Mouse (Mus musculus) spleen, embryonic (tissue): Measurements from ENCODE around the gene Fcgrt.

Experiments
- CTCF ChIA-PET: fragments of 350-600 bp; sonication (Branson Sonifier 250); formaldehyde crosslinking; loops from one replicate; lab custom pipeline; 2022; lab: Charles Lee

Fcgrt gene

DNA sequence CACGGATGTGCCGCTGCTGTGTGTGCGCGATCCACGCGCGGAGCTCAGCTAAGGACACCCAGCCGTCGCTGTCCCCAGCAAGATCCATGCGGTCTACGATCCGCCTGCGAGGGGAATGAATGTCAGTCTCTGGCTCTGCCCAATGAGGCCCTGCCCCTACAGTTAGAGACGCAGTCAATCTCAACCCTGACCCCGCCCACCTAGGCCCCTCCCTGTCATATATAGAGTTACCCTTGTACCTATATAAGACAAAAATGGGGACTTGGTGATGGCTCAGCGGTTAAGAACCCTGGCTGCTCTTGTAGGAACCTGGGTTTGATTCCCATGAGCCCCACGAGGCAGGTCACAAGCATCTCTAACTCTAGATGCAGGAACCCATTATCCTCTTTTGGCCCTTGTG, 15.1 kb downstream of the Fcgrt start:
- CTCF ChIA-PET, result no interaction called here

DNA sequence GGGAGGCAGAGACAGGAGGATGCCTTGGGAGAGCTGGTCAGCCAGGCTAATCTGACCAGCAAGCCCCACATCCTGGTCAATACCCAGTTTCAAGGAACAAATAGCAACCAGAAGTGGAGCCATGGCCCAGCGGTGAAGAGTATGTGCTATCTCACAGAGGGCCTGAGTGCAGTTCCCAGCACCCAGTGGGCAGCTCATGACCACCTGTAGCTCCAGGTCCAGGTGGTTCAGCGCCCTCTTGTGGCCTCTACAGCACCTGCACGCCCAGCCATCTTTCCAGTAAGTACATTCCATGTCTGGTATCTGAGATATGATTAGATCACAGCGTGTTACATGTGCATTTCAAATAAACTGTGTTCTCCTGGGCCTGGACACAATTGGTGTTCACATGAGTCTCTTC, 17.6 kb downstream of the Fcgrt start:
- CTCF ChIA-PET, result interaction anchor here (0.6 to 1.4 kb wide), 2 partner anchors 46 to 146 kb away, joined by 4 to 7 read pairs; no protein-coding TSS in a partner anchor

DNA sequence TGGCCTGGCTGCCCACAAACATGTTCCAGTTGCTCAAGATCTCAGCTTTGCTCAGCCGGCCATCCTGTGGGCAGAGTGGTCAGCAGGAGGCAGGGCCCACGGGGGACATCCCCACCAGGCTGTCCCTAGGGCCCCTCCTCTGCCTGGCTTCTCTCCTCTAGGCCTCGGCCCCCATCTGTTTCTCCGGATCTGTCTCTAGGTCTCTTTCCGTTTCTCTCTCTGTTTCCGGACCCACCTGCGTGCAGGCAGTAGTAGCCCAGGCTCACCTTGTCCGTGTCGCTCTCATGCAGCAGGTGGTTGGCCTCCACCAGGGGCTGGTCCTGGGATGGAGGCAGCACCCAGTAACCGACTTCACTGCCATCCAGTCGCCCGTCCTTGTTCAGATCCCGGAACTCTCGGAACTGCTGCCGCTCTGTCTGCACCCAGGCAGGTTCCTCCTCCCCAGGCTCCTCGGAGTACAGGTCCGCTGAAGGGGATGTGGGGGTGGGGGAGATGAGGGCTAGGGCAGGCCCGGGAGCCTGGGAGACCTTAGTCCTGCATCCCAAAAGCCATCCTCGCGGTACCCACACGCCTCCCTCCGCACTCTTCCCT, 20.3 kb downstream of the Fcgrt start:
- CTCF ChIA-PET, result no interaction called here

DNA sequence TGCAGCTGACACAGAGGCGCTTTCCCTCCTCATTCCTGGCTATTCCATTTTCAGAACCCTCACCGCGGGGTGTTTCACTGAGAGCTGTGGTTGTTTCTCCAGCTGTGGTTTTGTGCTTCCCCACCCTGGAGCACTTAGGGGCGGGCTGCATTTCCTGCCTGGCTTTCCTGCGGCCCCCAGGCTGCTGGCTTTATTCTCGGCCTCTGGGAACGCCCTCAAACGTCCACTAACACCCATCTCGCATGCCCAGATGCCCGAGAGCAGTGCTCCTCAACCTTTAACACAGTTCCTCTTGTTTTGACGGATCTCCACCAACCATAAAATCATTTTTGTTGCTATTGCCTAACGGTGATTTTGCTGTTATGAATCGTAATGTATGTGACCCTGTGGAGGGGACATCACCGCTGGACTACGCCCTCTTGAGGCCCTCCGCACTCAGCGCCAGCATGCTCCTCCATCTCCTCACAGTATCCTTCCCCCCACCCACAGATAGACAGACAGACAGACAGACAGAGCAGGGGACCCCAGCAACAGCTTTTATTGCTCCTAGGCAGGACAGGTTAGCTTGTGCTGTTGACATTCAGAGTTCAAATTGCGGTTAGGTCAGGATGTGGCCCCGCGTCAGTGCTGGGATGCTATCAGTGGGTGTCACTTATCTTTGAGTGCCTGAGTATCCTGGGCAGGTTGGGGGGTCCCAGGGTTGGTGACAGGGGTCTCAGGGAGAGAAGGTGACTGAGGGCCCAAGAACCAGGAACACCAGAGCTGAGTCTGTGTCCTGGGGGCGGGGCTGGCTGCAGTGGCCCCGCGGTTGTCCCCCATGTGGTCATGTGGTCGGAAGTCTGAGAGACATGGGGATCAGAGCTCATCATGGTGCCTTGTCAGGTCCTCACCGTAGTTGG, 21.0 kb downstream of the Fcgrt start:
- CTCF ChIA-PET, result interaction anchor here (0.5 to 1.3 kb wide), 2 partner anchors 54 to 321 kb away, joined by 3 to 4 read pairs; partner anchors contain the start of genes Flt3l and Gm45713

DNA sequence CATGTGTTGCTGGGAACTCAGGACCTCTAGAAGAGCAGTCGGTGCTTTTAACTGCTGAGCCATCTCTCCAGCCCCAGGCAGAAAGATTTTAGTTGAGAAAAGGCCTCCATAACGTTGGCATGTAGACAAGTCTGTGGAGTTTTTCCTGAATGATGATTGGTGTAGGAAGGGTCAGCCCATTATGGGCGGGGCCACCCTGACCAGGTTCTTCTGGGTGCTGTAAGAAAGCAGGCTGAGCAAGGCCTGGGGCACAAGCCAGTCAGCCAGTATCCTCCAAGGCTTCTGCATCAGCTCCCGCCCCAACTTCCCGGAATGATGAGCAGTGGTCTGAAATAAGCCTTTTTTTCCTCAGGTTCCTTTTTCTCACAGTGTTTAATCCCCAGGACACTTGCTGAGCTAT, 22.6 kb downstream of the Fcgrt start:
- CTCF ChIA-PET, result interaction anchor here (1.1 to 1.3 kb wide), 2 partner anchors 49 to 55 kb away, joined by 3 to 4 read pairs; partner anchors contain the start of genes Flt3l and Gm45713

DNA sequence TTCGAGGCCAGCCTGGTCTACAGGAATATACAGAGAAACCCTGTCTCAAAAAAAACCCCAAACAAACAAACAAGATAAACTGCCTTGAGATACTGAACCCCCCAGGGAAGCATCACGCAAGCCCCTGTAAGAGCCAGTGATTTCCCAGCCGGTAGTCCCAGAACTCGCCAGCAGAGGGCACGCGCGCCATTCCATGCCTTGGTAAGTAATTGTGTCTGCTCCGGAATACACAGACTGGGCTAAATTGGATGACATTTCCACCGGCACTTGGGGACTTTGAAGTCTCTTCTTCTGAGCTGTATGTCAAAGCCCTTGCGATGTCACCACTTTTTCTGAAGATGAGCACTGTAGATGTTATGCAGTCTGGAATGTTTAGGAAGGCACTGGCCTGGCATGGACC, 23.8 kb downstream of the Fcgrt start:
- CTCF ChIA-PET, result interaction anchor here (1.1 kb wide), 1 partner anchor 54 kb away, joined by 3 read pairs; no protein-coding TSS in a partner anchor

DNA sequence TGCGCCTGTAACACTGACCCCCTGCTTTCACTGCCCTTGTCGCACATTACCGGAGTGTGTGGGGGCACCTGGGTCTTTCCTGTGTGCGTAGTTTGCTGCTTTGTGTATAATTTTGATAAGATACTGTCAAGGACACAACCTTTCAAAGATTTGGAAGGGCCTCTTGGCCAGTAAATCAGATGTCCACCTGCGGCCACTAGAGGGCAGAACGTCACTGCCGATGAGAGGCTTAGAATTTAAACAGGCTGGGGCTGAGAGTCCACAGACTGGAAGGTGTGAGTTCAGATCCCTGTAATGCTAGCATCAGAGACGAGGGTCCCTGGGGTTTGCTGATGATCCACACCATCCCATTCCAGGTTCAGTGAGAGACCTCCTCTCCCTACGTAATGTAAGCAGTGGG, 25.1 kb downstream of the Fcgrt start:
- CTCF ChIA-PET, result interaction anchor here (0.6 kb wide), 1 partner anchor 43 kb away, joined by 9 read pairs; no protein-coding TSS in a partner anchor

DNA sequence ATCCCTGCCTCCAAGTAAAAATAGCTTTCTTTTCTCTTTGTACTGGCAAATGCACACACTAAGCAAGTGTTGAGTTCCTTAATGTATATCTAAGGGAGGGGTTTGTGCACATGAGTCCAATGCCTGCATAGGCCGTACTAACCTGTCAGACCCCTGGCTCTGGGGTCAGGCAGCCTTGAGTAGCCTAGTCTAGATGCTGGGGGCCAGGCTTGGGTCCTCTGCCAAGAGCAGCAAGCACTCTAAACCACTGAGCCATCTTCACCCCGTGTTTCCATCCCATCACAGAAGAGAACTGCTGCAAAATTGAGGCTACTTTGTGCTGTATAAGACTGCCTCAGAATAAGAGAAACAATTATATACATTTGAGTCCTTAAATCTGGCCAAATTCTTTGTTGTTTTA, 25.8 kb downstream of the Fcgrt start:
- CTCF ChIA-PET, result interaction anchor here (0.7 to 0.8 kb wide), 2 partner anchors 59 to 318 kb away, joined by 3 to 19 read pairs; no protein-coding TSS in a partner anchor

DNA sequence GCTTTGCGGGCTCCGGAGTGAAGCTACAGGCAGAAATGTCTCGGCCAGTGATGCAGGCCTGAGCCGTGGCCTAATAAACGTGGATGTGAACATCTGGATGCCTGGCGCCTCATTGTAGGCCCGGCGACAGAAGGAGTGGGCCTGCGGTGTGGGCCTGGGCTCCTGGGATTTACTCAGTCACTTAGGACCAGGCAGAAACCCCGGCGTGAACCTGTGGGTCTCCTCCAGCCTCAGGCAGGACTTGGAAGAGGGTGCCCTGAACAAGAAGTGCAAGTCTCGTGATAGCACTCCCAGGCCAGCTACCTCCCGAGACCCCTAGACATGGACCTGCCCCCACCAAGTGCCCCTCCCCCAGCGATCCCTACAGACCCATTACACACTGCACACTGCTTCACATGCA, 26.3 kb downstream of the Fcgrt start:
- CTCF ChIA-PET, result interaction anchor here (0.7 to 0.8 kb wide), 2 partner anchors 59 to 318 kb away, joined by 3 to 19 read pairs; no protein-coding TSS in a partner anchor

DNA sequence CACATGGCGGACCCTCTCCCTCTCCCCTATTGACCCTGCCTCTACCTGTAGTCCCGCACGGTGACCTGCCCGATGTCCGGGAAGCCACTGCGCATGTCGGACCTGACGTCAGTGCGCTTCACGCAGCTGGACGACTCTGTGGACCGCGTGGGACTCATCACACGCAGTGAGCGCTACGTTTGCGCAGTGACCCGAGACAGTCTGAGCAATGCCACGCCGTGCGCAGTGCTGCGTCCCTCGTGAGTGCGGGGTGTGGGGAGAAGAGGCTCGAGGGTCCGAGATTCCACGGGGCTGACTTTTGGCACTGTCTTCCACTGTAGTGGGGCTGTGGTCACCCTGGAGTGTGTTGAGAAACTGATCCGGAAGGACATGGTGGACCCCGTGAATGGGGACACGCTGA, 27.1 kb downstream of the Fcgrt start:
- CTCF ChIA-PET, result no interaction called here

DNA sequence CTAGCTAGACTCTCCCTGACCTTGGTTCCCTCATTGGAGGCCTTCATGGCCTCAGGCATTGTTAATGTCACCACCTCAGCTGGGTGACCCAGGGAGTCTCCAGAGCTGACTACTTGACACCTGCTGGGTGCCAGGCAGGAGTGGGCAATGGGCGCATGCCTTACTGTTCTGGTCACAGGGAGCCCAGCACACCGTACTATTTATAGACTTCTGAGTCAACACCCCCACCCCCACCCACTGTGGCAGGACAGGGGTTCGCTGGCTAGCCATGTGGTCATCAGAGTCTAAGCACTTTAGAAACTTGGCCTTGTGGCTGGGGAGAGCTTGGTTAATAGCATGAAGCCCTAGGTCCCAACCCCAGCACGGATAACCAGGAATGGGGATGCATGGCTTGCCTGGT, 28.2 kb downstream of the Fcgrt start:
- CTCF ChIA-PET, result no interaction called here

DNA sequence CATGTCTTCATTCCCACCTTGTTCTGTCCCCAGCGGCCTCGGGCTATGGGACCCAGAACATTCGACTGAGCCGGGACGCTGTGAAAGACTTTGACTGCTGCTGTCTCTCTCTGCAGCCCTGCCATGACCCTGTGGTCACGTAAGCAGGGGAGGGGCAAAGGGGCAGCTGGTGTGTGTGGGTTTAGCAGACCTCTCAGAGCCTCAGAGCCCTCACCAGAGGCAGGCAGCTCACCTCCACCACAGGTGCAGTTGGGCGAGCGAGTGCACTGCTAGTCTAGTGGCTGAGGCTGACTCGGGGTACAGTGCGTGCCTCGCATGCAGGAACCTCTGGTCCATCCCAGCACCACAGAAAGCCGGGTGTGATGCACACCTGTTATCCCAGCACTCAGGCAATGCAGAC, 29.7 kb downstream of the Fcgrt start:
- CTCF ChIA-PET, result no interaction called here

DNA sequence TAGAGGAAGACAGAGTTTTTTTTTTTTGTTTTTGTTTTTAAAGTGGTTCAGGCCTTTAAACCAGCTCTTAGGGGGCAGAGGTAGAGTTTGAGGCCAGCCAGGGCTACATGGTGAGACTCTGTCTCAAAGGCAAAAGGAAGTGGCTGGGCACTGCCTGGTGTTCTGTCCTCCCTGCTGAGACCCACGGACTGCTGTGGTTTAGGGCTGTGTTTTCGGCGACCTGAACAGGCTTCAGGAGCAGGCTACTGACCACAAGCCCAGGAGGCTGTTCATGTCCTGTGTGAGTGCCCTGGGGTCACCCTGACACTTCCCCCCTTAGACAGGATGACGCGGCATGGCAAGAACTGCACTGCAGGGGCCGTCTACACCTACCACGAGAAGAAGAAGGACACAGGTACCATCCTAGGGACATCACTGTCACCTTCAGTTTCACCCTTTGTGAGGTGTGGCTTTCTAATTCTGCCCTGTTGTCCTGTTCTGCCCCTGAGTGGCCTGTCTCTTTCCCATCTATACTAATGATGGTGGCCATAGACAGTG, 30.4 kb downstream of the Fcgrt start:
- CTCF ChIA-PET, result interaction anchor here (0.6 kb wide), 1 partner anchor 99 kb away, joined by 4 read pairs; no protein-coding TSS in a partner anchor

DNA sequence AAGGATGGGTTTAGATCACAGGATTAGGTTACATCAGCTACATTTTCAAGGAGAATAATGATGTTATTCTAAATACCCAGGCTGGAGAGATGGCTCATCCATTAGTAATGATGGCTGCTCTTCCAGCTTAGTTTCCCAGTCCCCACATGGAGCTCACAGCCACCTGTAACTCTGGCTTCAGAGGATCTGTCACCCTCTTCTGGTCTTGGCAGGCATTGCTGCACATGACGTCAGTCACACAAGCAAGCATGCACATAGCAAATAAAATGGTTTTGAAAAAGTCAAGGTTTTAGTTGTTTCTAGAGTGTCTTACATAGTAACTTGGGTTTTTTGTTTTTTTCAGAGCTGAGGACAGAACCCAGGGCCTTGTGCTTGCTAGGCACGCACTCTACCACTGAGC, 31.4 kb downstream of the Fcgrt start:
- CTCF ChIA-PET, result no interaction called here

DNA sequence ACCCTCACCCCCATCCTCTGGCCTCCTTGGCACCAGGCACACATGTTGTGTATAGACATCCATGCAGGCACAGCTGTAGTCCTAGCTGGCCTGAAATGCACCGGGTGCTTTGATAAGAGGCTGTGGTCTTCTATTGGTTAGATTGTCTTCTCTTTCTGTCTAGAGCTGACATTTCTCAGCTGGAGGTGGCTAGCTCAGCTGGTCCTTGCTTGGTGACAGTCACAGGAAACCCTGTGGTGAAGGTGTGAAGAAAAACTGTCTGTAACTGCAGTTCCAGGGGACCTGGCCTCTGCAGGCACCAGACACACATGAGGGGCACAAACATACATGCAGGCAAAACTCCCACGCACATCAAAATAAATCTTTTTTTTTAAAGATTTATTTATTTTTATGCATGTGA, 34.0 kb downstream of the Fcgrt start:
- CTCF ChIA-PET, result no interaction called here

DNA sequence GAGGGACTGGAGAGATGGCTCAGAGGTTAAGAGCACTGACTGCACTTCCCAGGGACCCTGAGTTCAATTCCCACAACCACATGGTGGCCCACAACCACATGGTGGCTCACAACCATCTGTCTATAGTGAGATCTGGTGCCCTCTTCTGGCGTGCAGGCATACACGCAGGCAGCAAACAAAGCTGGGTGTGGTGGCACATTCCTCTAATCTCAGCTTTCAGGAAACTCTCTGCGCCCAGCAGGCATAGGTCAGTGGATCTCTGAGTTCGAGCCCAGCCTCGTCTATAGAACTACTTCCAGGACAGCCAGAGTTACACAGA, 35.7 kb downstream of the Fcgrt start:
- CTCF ChIA-PET, result interaction anchor here (0.7 kb wide), 1 partner anchor 55 kb away, joined by 4 read pairs; no protein-coding TSS in a partner anchor

DNA sequence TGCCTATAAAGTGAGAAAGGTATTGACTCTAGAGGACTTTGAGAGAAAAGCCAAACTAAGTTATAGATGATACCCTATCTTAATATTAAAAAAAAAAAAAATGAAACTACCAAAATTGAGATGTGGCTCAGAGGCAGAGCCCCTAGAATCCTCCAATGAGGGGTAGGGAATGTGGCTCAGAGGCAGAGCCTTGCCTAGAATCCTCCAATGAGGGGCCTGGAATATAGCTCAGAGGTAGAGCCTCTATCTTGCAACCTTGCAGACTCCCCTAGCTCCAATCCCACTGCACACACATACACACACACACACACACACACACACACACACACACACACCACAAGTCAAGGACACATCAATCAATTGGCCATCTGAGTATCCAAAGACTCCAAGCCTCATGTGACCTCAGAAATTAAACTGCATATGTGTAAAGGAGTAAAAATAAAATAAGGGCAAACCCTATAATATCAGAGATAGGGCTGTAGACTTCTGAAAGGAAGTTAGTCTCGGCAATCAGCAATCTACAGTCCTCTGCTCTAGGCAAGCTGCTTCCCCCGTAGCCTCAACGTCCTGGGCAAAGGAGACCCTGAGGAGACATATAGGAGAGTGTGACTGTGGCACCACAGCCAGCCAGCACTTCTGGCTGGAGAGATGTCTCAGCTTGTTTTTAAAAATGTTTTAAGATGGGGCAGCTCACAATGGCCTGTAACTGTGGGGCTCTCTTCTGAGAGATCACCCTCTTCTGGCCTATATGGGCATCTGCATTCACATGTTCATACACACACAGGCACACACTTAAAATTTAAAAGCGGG, 36.3 kb downstream of the Fcgrt start:
- CTCF ChIA-PET, result interaction anchor here (0.7 to 1.0 kb wide), 2 partner anchors 51 to 54 kb away, joined by 4 read pairs; partner anchors contain the start of gene Scaf1

DNA sequence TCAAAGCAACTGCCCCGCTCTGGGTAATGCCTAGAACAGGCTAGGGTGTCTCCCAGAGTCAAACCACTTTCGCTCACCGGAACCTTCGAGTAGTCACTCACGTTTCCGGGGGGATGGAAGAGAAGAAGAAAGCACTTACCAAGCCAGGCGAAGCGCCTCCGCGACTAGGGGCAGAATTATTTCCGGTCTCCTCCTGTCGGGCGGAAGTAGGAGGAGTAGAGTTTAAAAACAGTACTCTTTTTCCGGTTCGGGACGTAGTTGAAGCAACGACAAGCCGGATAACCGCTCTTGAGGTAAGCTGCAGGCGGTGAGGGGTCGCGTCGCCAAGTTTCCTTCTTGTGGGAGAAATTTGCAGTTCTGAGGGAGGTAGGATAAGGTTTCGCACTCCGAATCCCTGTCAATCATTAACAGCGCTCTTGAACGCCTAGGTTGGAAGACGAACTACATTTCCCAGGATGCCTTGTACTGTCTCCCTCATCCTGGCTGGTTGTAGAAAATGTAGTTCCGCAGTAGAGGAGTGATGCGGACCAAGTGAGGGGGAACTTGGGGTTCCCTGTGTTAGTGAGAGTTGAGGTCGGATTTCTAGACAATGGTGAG, 41.3 kb downstream of the Fcgrt start, which contains the start of the genes Nosip and Prrg2:
Gene Nosip, plus strand, starts transcription at position 191 of the 597 bp plus-strand sequence.
Gene Prrg2, minus strand, starts transcription at position 439 of the 597 bp plus-strand sequence.
- CTCF ChIA-PET, result no interaction called here

DNA sequence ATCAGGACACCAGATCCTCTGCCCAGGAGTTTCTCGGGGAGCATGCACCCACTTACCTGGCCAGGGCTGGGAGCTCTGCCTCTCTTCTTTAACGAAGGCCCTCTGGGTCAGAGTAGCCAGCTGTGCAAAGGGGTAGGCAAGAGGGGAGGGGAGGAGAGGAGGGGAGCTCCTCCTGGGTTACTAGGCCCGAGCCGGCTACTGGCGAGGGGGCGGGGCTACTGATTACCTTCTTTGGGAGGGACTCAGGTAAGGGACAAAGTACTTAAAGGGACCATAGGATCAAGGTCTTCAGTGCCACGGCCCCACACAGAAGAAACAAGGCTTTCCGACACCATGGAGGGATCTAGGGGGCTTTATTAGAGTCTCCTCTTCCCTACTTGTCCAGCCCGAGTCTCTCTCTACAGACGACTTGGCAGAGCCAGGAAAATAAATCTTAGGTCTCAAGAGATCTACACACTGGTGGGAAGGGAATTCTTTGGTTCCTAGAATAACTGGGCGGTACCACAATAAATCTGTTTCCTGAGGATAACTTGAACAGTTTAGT, 42.0 kb downstream of the Fcgrt start:
- CTCF ChIA-PET, result no interaction called here

DNA sequence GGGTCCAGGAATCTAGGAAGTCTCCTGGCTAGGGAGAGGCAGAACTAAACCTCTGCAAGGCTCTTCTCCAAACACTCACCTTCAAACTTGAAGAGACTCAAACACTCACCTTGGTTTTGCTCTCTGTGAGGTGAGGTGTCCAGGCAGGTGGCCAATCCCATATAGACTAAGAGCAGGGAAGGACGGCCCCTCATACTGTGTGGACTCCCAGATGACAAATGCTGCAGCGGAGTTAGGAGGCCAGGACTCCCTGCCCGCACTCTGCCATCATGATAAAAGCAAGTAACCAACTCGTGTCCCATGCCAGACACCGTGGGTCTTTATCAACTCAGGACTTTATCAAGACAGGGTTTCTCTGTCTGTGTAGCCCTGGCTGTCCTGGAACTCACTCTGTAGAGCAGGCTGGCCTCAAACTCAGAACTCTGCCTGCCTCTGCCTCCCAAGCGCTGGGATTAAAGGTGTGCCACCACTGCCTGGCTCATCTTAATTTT, 43.0 kb downstream of the Fcgrt start:
- CTCF ChIA-PET, result no interaction called here
